In genomic region chr14:54686522-54687143, GRCm38 (mm10) we compare ENCODE assay signal across 8 mouse cellular contexts. TPM values are rescaled to one million over a fixed set of nuclear protein-coding genes. Genes with fewer than 3 reads are reported as not detected.
DNase-seq lines count a peak whose midpoint lies in the region; ATAC-seq and TF ChIP-seq lines count a peak whose summit lies in the region.

TSS of gene Acin1 (minus strand) at chr14:54686931.

- no peaks in the 10 kb centered on the region for H3K27me3 ChIP-seq in forebrain, embryonic 15.5 days

- TF ChIP-seq CTCF in lung, adult 2 months (IDR thresholded peaks at IDR 0.05; ENCODE audit: insufficient read depth, low read length), result no peak

- peak; percentile 97 for TF ChIP-seq POLR2A in lung, adult 2 months (IDR thresholded peaks at IDR 0.05; ENCODE audit: borderline replicate concordance, extremely low read depth, low read depth, low read length)

- peak within 1 kb of the TSS; percentile 99 for H3K27ac ChIP-seq in ES-E14 (ENCODE audit: insufficient read depth, low read depth, low read length, poor library complexity, severe bottlenecking)
- H3K27ac ChIP-seq in forebrain, embryonic 15.5 days (replicated peaks), result peak within 1 kb of the TSS; percentile 94

- peak; percentile 92 for DNase-seq in ES-E14 (ENCODE audit: low read depth, low spot score)
- peak; percentile 100 for DNase-seq in cerebellum, adult 11-12 months
- peak; percentile 100 for DNase-seq in heart, postnatal 25 days (ENCODE audit: low spot score)
- DNase-seq in layer of hippocampus, adult 18-20 months (ENCODE audit: low spot score in 2 of 2), result peak; percentile 100
- peak; percentile 100 for DNase-seq in lung, adult 2 months
- peak; percentile 100 for DNase-seq in thymus, adult 18-20 months

- H3K4me1 ChIP-seq in ES-E14 (ENCODE audit: control insufficient read depth in 2 of 2, insufficient read depth in 2 of 2, low read length in 2 of 2, poor library complexity in 1 of 2), result 0 out of 4 replicates have a peak, but pooled peaks cover 0 to 4% of the 10 kb centered on the region in 2 experiments
- H3K4me1 ChIP-seq in forebrain, embryonic 15.5 days, result peaks cover 37% of the 10 kb centered on the region
- peaks cover 12% of the 10 kb centered on the region for H3K4me1 ChIP-seq in lung, adult 2 months (ENCODE audit: control insufficient read depth, insufficient read depth, low read length)

- no peaks in the 10 kb centered on the region for H3K9me3 ChIP-seq in ES-E14 (ENCODE audit: control insufficient read depth, insufficient read depth, low read depth, low read length)
- no peaks in the 10 kb centered on the region for H3K9me3 ChIP-seq in forebrain, embryonic 15.5 days

- in situ Hi-C loops in ES-E14 (cut with MboI; ENCODE audit: low sequenced_read_pairs in 2 of 2, unreplicated experiment in 2 of 2), result no loop called here

- intact Hi-C loops in heart, postnatal 25 days (cut with DNase I), result loop anchor here (5.0 kb wide), 1 partner anchor 34 kb away; no protein-coding TSS in a partner anchor

- ATAC-seq in forebrain, embryonic 15.5 days (replicated peaks), result peak; percentile 98
- ATAC-seq in neutrophil, adult 5-6 weeks (ENCODE audit: extremely low read depth, insufficient number of reproducible peaks, low FRiP score, poor library complexity, severe bottlenecking), result peak; percentile 92

- peaks cover 18% of the 10 kb centered on the region for H3K36me3 ChIP-seq in ES-E14 (ENCODE audit: control insufficient read depth, insufficient read depth, low read length, poor library complexity, severe bottlenecking)
- H3K36me3 ChIP-seq in forebrain, embryonic 15.5 days, result peaks cover 34% of the 10 kb centered on the region

- peak within 1 kb of the TSS; percentile 96 to 98 for H3K4me3 ChIP-seq in ES-E14 (ENCODE audit: insufficient read depth in 1 of 2, low read depth in 1 of 2, low read length in 2 of 2, poor library complexity in 1 of 2, severe bottlenecking in 1 of 2)
- H3K4me3 ChIP-seq in forebrain, embryonic 15.5 days, result peak within 1 kb of the TSS; percentile 83
- peak within 1 kb of the TSS; percentile 98 for H3K4me3 ChIP-seq in lung, adult 2 months (replicated peaks; ENCODE audit: extremely low read depth, low read depth, low read length)

- under 1% methylated on average over 44 of the region's 44 CpGs for WGBS in forebrain, embryonic 15.5 days
- WGBS in lung, adult 2 months, result under 1% methylated on average over 44 of the region's 44 CpGs

- H3K9ac ChIP-seq in ES-E14 (ENCODE audit: insufficient read depth, low read depth, low read length, poor library complexity, severe bottlenecking), result peak within 1 kb of the TSS; percentile 100
- peak within 1 kb of the TSS; percentile 96 for H3K9ac ChIP-seq in forebrain, embryonic 15.5 days (replicated peaks)

- peak within 1 kb of the TSS; percentile 80 for H3K4me2 ChIP-seq in forebrain, embryonic 15.5 days (replicated peaks)

TF ChIP-seq in ES-E14, 5 proteins besides CTCF, POLR2A, EP300 and RAD21:
- TF ChIP-seq ZC3H11A (IDR thresholded peaks at IDR 0.05; ENCODE audit: borderline replicate concordance, low read depth, low read length), result no peak
- TF ChIP-seq CHD2 (IDR thresholded peaks at IDR 0.05; ENCODE audit: low read depth, low read length), result no peak
- TF ChIP-seq ZNF384 (IDR thresholded peaks at IDR 0.05; ENCODE audit: low read depth, low read length), result no peak
- TF ChIP-seq HCFC1 (IDR thresholded peaks at IDR 0.05; ENCODE audit: borderline replicate concordance, insufficient read depth, low read length), result no peak
- TF ChIP-seq MAFK (IDR thresholded peaks at IDR 0.05; ENCODE audit: insufficient read depth, low read depth, low read length), result no peak

RNA-seq across cellular contexts. Expression of gene Acin1, which starts in this region (rescaled TPM):
- 121 and 196 TPM in 2 replicates for total RNA-seq in ES-E14 (2012; rRNA removed)
- 171 and 181 TPM in 2 replicates for polyA plus RNA-seq in forebrain, embryonic 15.5 days (2015; fragmentation: Nextera tagmentation; extraction: Ambion mirVana)
- total RNA-seq in heart, postnatal 25 days (2021), result 10 to 100 TPM; 78.7 to 80.9 TPM
- 100 to 1,000 TPM; 196 to 207 TPM for total RNA-seq in layer of hippocampus, adult 18-20 months (2021)
- polyA plus RNA-seq in lung, adult 2 months (2012; rRNA removed), result 100 and 121 TPM in 2 replicates
- total RNA-seq in neutrophil, adult 5-6 weeks (2017), result 373 and 387 TPM in 2 replicates

Comparison
In these comparisons a context has a peak if more than half of its experiments do, and no peak if none do; other contexts are left out.
1. Peak in every context shown above with its lines: DNase-seq, ATAC-seq, H3K4me3 ChIP-seq and H3K27ac ChIP-seq.